Mouse (Mus musculus): ENCODE measurements at regions not wholly inside any gene's neighbourhood (a gene's known extent, or its start where the extent isn't known, plus 50 kb on each side); places are given as distances from the start of the nearest gene placed in this dataset.

GRCm38 (mm10) chr10:93375771-93376170 is 64.8 kb upstream of the Elk3 start:
- no peak for TF ChIP-seq CTCF (IDR thresholded peaks at IDR 0.05; ENCODE audit: low read depth)
- H3K9me3 ChIP-seq (ENCODE audit: control insufficient read depth) = no peaks in the 10 kb centered on the region
- no peaks in the 10 kb centered on the region for H3K36me3 ChIP-seq (ENCODE audit: control insufficient read depth, insufficient read depth)
- 0 out of 2 replicates have a peak overlapping the region, but pooled peaks have one; percentile 11 for H3K27ac ChIP-seq (ENCODE audit: low read depth, low read length)
- H3K4me3 ChIP-seq (ENCODE audit: low read depth, low read length) = no peak overlapping the region
- no peaks in the 10 kb centered on the region for H3K4me1 ChIP-seq (replicated peaks; ENCODE audit: control insufficient read depth, insufficient read depth, low read length)
- no peak overlapping the region for H3K9ac ChIP-seq (ENCODE audit: low read depth, low read length)
- no peak for ATAC-seq
- no peak overlapping the region for H3K4me2 ChIP-seq (replicated peaks; ENCODE audit: low read depth)
- H3K27me3 ChIP-seq (replicated peaks; ENCODE audit: control insufficient read depth, insufficient read depth, low read length) = no peaks in the 10 kb centered on the region
- WGBS = 68% methylated on average over 4 of the region's 4 CpGs

GRCm38 (mm10) chr10:93376457-93376941 is 65.6 kb upstream of the Elk3 start:
- Histone ChIP-seq H3K27me3 (replicated peaks; ENCODE audit: control insufficient read depth, insufficient read depth, low read length) (no peaks in the 10 kb centered on the region), H3K9ac (ENCODE audit: low read depth, low read length) (no peak overlapping the region), H3K4me3 (ENCODE audit: low read depth, low read length) (no peak overlapping the region), H3K4me2 (replicated peaks; ENCODE audit: low read depth) (no peak overlapping the region), H3K4me1 (replicated peaks; ENCODE audit: control insufficient read depth, insufficient read depth, low read length) (no peaks in the 10 kb centered on the region), H3K36me3 (ENCODE audit: control insufficient read depth, insufficient read depth) (no peaks in the 10 kb centered on the region), H3K9me3 (ENCODE audit: control insufficient read depth) (no peaks in the 10 kb centered on the region), H3K27ac (ENCODE audit: low read depth, low read length) (peak overlapping the region; percentile 8; the same call in 1 of the 2 replicates)
- WGBS = 71% methylated on average over 7 of the region's 7 CpGs
- no peak for ATAC-seq
- TF ChIP-seq CTCF (IDR thresholded peaks at IDR 0.05; ENCODE audit: low read depth) = no peak

- WGBS = 92% methylated on average over 6 of the region's 6 CpGs
These were observed 63.9 kb upstream of the Lta4h start for GRCm38 (mm10) chr10:93389276-93389675.

DNA sequence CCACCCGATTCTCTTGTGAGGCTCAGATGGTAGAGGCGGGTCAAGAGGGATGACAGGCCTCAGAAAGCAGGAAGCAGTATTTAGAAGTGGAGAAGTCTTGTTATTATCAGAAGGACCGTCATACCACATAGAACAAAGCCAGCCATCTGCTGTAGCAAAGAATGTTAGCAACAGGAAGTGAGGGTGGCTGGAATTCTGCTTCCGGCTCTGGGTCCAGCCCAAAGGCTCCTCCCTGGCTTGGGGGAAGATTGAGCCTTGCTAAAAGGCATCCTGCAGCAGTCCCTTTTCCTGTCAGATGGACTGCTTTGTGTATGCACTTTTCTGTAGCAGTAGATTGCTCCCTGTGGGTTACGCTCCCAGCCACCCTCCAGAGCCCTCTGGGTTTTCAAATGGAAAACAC is 61.9 kb upstream of the Lta4h start:
- H3K9ac ChIP-seq (ENCODE audit: low read depth, low read length) = no peak overlapping the region
- WGBS = 41% methylated on average over 5 of the region's 5 CpGs
- ATAC-seq = no peak

More at GRCm38 (mm10) chr10:93389276-93389675, 63.9 kb upstream of the Lta4h start:
- Histone ChIP-seq H3K4me3 (ENCODE audit: low read depth, low read length) (no peak overlapping the region), H3K9me3 (ENCODE audit: control insufficient read depth) (no peaks in the 10 kb centered on the region), H3K36me3 (ENCODE audit: control insufficient read depth, insufficient read depth) (no peaks in the 10 kb centered on the region), H3K27me3 (replicated peaks; ENCODE audit: control insufficient read depth, insufficient read depth, low read length) (no peaks in the 10 kb centered on the region), H3K4me1 (replicated peaks; ENCODE audit: control insufficient read depth, insufficient read depth, low read length) (no peaks in the 10 kb centered on the region), H3K27ac (ENCODE audit: low read depth, low read length) (no peak overlapping the region), H3K9ac (ENCODE audit: low read depth, low read length) (no peak overlapping the region), H3K4me2 (replicated peaks; ENCODE audit: low read depth) (no peak overlapping the region)
- no peak for ATAC-seq
- TF ChIP-seq CTCF (IDR thresholded peaks at IDR 0.05; ENCODE audit: low read depth) = no peak

GRCm38 (mm10) chr10:93393902-93394301 is 59.3 kb upstream of the Lta4h start:
- no peak for ATAC-seq
- Histone ChIP-seq H3K36me3 (ENCODE audit: control insufficient read depth, insufficient read depth) (no peaks in the 10 kb centered on the region), H3K4me2 (replicated peaks; ENCODE audit: low read depth) (no peak overlapping the region), H3K27me3 (replicated peaks; ENCODE audit: control insufficient read depth, insufficient read depth, low read length) (no peaks in the 10 kb centered on the region), H3K4me3 (ENCODE audit: low read depth, low read length) (no peak overlapping the region), H3K9me3 (ENCODE audit: control insufficient read depth) (no peaks in the 10 kb centered on the region), H3K4me1 (replicated peaks; ENCODE audit: control insufficient read depth, insufficient read depth, low read length) (no peaks in the 10 kb centered on the region), H3K27ac (ENCODE audit: low read depth, low read length) (no peak overlapping the region), H3K9ac (ENCODE audit: low read depth, low read length) (no peak overlapping the region)
- WGBS = 87% methylated on average over 1 of the region's 1 CpGs
- no peak for TF ChIP-seq CTCF (IDR thresholded peaks at IDR 0.05; ENCODE audit: low read depth)

More for the DNA sequence above, 61.9 kb upstream of the Lta4h start:
- no peak overlapping the region for H3K4me2 ChIP-seq (replicated peaks; ENCODE audit: low read depth)
- no peaks in the 10 kb centered on the region for H3K4me1 ChIP-seq (replicated peaks; ENCODE audit: control insufficient read depth, insufficient read depth, low read length)
- no peak overlapping the region for H3K27ac ChIP-seq (ENCODE audit: low read depth, low read length)
- no peaks in the 10 kb centered on the region for H3K27me3 ChIP-seq (replicated peaks; ENCODE audit: control insufficient read depth, insufficient read depth, low read length)
- H3K36me3 ChIP-seq (ENCODE audit: control insufficient read depth, insufficient read depth) = no peaks in the 10 kb centered on the region
- no peaks in the 10 kb centered on the region for H3K9me3 ChIP-seq (ENCODE audit: control insufficient read depth)
- H3K4me3 ChIP-seq (ENCODE audit: low read depth, low read length) = no peak overlapping the region
- no peak for TF ChIP-seq CTCF (IDR thresholded peaks at IDR 0.05; ENCODE audit: low read depth)

DNA sequence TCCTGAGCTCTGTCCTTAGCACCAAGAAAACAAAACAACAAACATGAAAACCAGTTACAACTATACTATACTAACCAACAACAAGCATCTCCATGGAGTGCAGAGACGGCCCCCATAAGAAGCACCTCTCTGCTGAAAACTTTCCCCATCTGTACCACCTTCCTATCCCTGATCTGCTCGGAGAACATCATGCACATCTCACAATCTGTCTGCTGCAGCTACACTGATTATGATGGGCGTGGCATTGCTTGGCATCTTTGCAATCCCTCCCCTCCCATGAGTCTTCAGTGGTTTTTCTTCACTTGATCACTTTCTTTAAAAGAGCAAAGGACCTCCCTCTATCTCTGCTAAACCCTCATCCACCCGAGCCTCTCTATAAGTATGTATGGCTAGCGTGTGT is 55.5 kb upstream of the Lta4h start:
- no peak for ATAC-seq
- WGBS = 71% methylated on average over 5 of the region's 5 CpGs

More for the DNA sequence above, 55.5 kb upstream of the Lta4h start:
- Histone ChIP-seq H3K36me3 (ENCODE audit: control insufficient read depth, insufficient read depth) (no peaks in the 10 kb centered on the region), H3K27ac (ENCODE audit: low read depth, low read length) (no peak overlapping the region), H3K27me3 (replicated peaks; ENCODE audit: control insufficient read depth, insufficient read depth, low read length) (no peaks in the 10 kb centered on the region), H3K4me2 (replicated peaks; ENCODE audit: low read depth) (no peak overlapping the region), H3K4me3 (ENCODE audit: low read depth, low read length) (no peak overlapping the region), H3K4me1 (replicated peaks; ENCODE audit: control insufficient read depth, insufficient read depth, low read length) (no peaks in the 10 kb centered on the region), H3K9ac (ENCODE audit: low read depth, low read length) (no peak overlapping the region), H3K9me3 (ENCODE audit: control insufficient read depth) (no peaks in the 10 kb centered on the region)
- TF ChIP-seq CTCF (IDR thresholded peaks at IDR 0.05; ENCODE audit: low read depth) = no peak

Data from intestine, postnatal 0 days (tissue).